Mouse (Mus musculus) layer of hippocampus, adult 8-10 months (tissue): ENCODE data around the gene Inip. TPM values are rescaled to one million over a fixed set of nuclear protein-coding genes. Genes with fewer than 3 reads are reported as not detected.

Experiments used
- total RNA-seq, 4 experiments: library from RNA; stranded (reverse); gene quantifications; 2 replicates each; pipeline ENCODE4 v1.2.4; 2022

Gene Inip
- total RNA-seq, 4 experiments from 2014 or later = 20.9 to 26.0 (median 23.8) TPM

Other genes starting within 250 kb of the Inip start
- 10 to 100 TPM; 23.0 to 31.4 (median 29.0) TPM for gene Hsdl2, start 220.0 kb downstream of the Inip start, total RNA-seq
- 10 to 100 TPM; 11.6 to 16.6 (median 13.0) TPM for gene E130308A19Rik, start 175.4 kb downstream of the Inip start, total RNA-seq
- 10 to 100 TPM; 38.7 to 45.5 (median 40.4) TPM for gene Snx30, start 4.3 kb upstream of the Inip start, total RNA-seq
- gene Slc46a2, start 113.5 kb upstream of the Inip start, total RNA-seq = not detected
- gene Mup4, start 159.1 kb upstream of the Inip start, total RNA-seq = not detected
- gene Mup6, start 162.7 kb upstream of the Inip start, total RNA-seq = not detected